Mouse (Mus musculus) erythroblast, embryonic 14.5 days (primary cell): ENCODE measurements around the gene Rmdn2.

Experiments used
- GATA1 ChIP-seq: IDR thresholded peaks from 2 replicates; pipeline ENCODE4 v1.6.1; 2012; ENCODE audit warnings: low read length, inconsistent platforms, mixed read lengths
- TAL1 ChIP-seq: IDR thresholded peaks from 3 replicates; pipeline ENCODE4 v1.6.1; 2012; ENCODE audit warnings: low read length, inconsistent platforms, mixed read lengths

DNA sequence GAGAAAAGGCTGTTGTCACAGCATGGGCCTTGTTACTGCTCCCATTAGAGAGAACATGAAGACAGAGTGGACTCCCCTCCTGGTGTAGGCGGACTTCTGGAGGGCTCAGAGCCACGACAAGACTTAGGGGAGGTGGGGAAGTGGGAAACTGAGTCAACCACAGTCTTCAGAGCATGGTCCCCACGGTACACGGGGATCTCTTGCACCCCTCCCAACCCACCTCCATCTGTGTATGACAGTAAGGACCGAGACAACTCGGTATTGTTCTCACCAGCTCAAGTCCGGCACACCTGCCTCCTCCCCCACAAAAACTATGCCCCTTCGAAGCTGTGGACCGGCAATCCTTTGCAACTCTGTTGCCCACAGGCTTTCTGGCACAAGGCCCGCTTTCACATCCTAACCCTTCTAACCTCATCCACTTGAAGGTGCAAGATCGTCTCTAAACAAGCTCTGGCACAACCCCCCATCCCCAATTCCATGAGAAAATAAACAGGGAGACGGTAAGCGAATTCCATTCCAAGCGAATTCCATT lies 116.5 kb downstream of the Rmdn2 start:
- no peak for TF ChIP-seq TAL1
- no peak for TF ChIP-seq GATA1
